Mouse (Mus musculus) limb, embryonic 14.5 days (tissue): Measurements from ENCODE around the gene Rnf121. TPM values are rescaled to one million over a fixed set of nuclear protein-coding genes. Genes with fewer than 3 reads are reported as not detected.
A peak's percentile ranks its signal among the peaks of the same experiment; 100 is the strongest.

Experiments used
- ATAC-seq: fragments of 200-750 bp; cut with Nextera tagmentation; 2 replicates; pipeline ENCODE4 v1.8.0; 2017; ENCODE audit warnings: low read depth, moderate number of reproducible peaks, moderate TSS enrichment; ENCODE audit not compliant: low FRiP score
- DNase-seq: peaks from one replicate; pipeline ENCODE4 v3.0.0-alpha.2; 2015; ENCODE audit warnings: low spot score
- H3K27ac ChIP-seq: fragments of 300-500 bp; sonication (generic); replicated peaks from 2 replicates; pipeline ENCODE4 v1.5.1; 2014; ENCODE audit warnings: low read depth, mild to moderate bottlenecking, low read length, moderate library complexity, mixed read lengths
- H3K27me3 ChIP-seq: fragments of 300-500 bp; sonication (generic); 2 replicates; pipeline ENCODE4 v1.6.1; 2014; ENCODE audit warnings: low read length, mixed read lengths; ENCODE audit not compliant: control insufficient read depth, insufficient read depth
- H3K36me3 ChIP-seq: fragments of 300-500 bp; sonication (generic); 2 replicates; pipeline ENCODE4 v1.6.1; 2014; ENCODE audit warnings: mild to moderate bottlenecking, low read length, moderate library complexity, mixed read lengths; ENCODE audit not compliant: control insufficient read depth, insufficient read depth
- H3K4me1 ChIP-seq: fragments of 300-500 bp; sonication (generic); 2 replicates; pipeline ENCODE4 v1.6.1; 2014; ENCODE audit warnings: antibody characterized with exemption, low read length, mixed read lengths; ENCODE audit not compliant: control insufficient read depth, insufficient read depth
- H3K4me2 ChIP-seq: fragments of 300-500 bp; sonication (generic); replicated peaks from 2 replicates; pipeline ENCODE4 v1.6.1; 2014; ENCODE audit warnings: low read depth, mild to moderate bottlenecking, low read length, moderate library complexity; ENCODE audit not compliant: severe bottlenecking
- H3K4me3 ChIP-seq: fragments of 300-500 bp; sonication (generic); replicated peaks from 2 replicates; pipeline ENCODE4 v1.5.1; 2014; ENCODE audit warnings: low read length
- H3K9ac ChIP-seq: fragments of 300-500 bp; sonication (generic); 2 replicates; pipeline ENCODE4 v1.6.1; 2014; ENCODE audit warnings: mild to moderate bottlenecking, low read depth, low read length, moderate library complexity; ENCODE audit not compliant: severe bottlenecking
- H3K9me3 ChIP-seq: fragments of 300-500 bp; sonication (generic); 2 replicates; pipeline ENCODE4 v1.6.1; 2016; ENCODE audit warnings: low read length; ENCODE audit not compliant: control insufficient read depth
- POLR2A ChIP-seq: fragments of 200-500 bp; IDR thresholded peaks from 2 replicates; pipeline ENCODE4 v1.8.0; 2012; ENCODE audit warnings: inconsistent platforms, mild to moderate bottlenecking, moderate library complexity, borderline replicate concordance; ENCODE audit not compliant: insufficient read depth, insufficient read length; ENCODE audit errors: extremely low read depth
- WGBS: fragments of 180-500 bp; shearing (Covaris S2); extraction: QIAGEN DNeasy Blood & Tissue Kit; methylation state at CpG from one replicate; pipeline ENCODE4 v1.1.7; 2014; 5-methylcytosine and 5-hydroxymethylcytosine counted together
- polyA plus RNA-seq, 2 experiments: library from polyadenylated mRNA; depleted of rRNA in 1 of 2; stranded (reverse) in 1 of 2; unstranded in 1 of 2; fragments of >200 nt; fragmentation: Nextera tagmentation in 1 of 2; extraction: Ambion mirVana in 1 of 2; gene quantifications; 2 replicates each; pipeline versions ENCODE4 v1.2.1 to v1.2.3; 2012 to 2014

The Rnf121 gene
- polyA plus RNA-seq, 2 experiments, result 34.1 to 83.0 TPM

GRCm38 (mm10) chr7:102081784-102082183 lies 16.5 kb upstream of the Rnf121 start:
- Histone ChIP-seq H3K9ac (no peak overlapping the region), H3K4me3 (no peak overlapping the region), H3K4me2 (no peak overlapping the region), H3K27me3 (no peaks in the 10 kb centered on the region), H3K4me1 (no peaks in the 10 kb centered on the region), H3K27ac (no peak overlapping the region), H3K9me3 (no peaks in the 10 kb centered on the region), H3K36me3 (peaks cover 80% of the 10 kb centered on the region)
- 95% methylated on average over 5 of the region's 5 CpGs for WGBS
- DNase-seq (no peak), ATAC-seq (no peak)
- no peak for TF ChIP-seq POLR2A

- H3K36me3 ChIP-seq, result peaks cover 93% of the 10 kb centered on the region
- 84% methylated on average over 8 of the region's 8 CpGs for WGBS
These were observed 15.0 kb upstream of the Rnf121 start for GRCm38 (mm10) chr7:102080311-102080710.

GRCm38 (mm10) chr7:102078517-102078916 lies 13.2 kb upstream of the Rnf121 start:
- no peak overlapping the region for H3K4me3 ChIP-seq
- WGBS, result 79% methylated on average over 7 of the region's 7 CpGs
- H3K27me3 ChIP-seq, result no peaks in the 10 kb centered on the region
- peaks cover 93% of the 10 kb centered on the region for H3K36me3 ChIP-seq
- no peak overlapping the region for H3K4me2 ChIP-seq
- no peak overlapping the region for H3K9ac ChIP-seq
- no peak for TF ChIP-seq POLR2A
- ATAC-seq, result no peak; the same call in 1 of the 2 replicates
- no peaks in the 10 kb centered on the region for H3K9me3 ChIP-seq
- H3K4me1 ChIP-seq, result no peaks in the 10 kb centered on the region
- DNase-seq, result peak; percentile 39
- H3K27ac ChIP-seq, result no peak overlapping the region

More at GRCm38 (mm10) chr7:102080311-102080710, 15.0 kb upstream of the Rnf121 start:
- DNase-seq (no peak), ATAC-seq (no peak)
- H3K4me1 ChIP-seq, result no peaks in the 10 kb centered on the region
- no peak overlapping the region for H3K4me2 ChIP-seq
- H3K9ac ChIP-seq, result no peak overlapping the region
- no peaks in the 10 kb centered on the region for H3K27me3 ChIP-seq
- H3K4me3 ChIP-seq, result no peak overlapping the region
- TF ChIP-seq POLR2A, result no peak
- no peaks in the 10 kb centered on the region for H3K9me3 ChIP-seq
- no peak overlapping the region for H3K27ac ChIP-seq

GRCm38 (mm10) chr7:102076714-102077296 lies 11.5 kb upstream of the Rnf121 start:
- 82% methylated on average over 7 of the region's 7 CpGs for WGBS
- no peaks in the 10 kb centered on the region for H3K9me3 ChIP-seq
- no peak overlapping the region for H3K4me2 ChIP-seq
- H3K27ac ChIP-seq, result no peak overlapping the region
- no peaks in the 10 kb centered on the region for H3K4me1 ChIP-seq
- H3K36me3 ChIP-seq, result peaks cover 92% of the 10 kb centered on the region
- no peak overlapping the region for H3K4me3 ChIP-seq
- TF ChIP-seq POLR2A, result no peak
- H3K27me3 ChIP-seq, result no peaks in the 10 kb centered on the region
- ATAC-seq (no peak), DNase-seq (no peak)
- no peak overlapping the region for H3K9ac ChIP-seq

- Histone ChIP-seq H3K36me3 (peaks cover 11% of the 10 kb centered on the region), H3K4me1 (peaks cover 14% of the 10 kb centered on the region), H3K27ac (0 out of 2 replicates have a peak overlapping the region, but pooled peaks have one; percentile 85), H3K9me3 (no peaks in the 10 kb centered on the region), H3K27me3 (no peaks in the 10 kb centered on the region), H3K9ac (peak overlapping the region; percentile 72), H3K4me3 (peak overlapping the region; percentile 75), H3K4me2 (peak overlapping the region; percentile 57)
- TF ChIP-seq POLR2A, result no peak
- DNase-seq, result no peak
- 70% methylated on average over 6 of the region's 6 CpGs for WGBS
- no peak for ATAC-seq
These were observed 1.1 kb upstream of the Rnf121 start for GRCm38 (mm10) chr7:102066363-102066762.
